Mouse (Mus musculus): ENCODE measurements around the gene Kmt5b.
A peak's percentile ranks its signal among the peaks of the same experiment; 100 is the strongest.

The Kmt5b gene

DNA sequence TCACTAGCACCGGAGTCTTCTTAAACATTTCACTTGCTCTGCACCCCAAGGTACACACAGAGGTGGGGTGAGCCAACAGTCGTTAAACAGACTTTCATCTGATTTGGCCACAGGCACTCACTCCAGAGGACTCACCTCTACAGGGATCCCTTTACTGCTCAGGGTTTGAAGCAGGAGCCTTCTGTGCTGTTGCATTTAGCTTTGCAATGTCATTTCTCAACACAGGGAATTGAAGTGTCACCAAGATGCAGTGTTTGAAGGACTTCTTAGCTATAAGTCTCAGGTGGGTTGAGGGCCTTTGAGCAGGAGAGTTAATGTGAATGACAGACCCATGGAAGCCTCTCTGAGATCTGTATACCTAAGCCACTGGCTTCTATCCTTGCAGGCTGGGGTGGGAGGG lies 76.4 kb downstream of the Kmt5b start:
- no peak for DNase-seq (ENCODE audit: low read depth)

DNA sequence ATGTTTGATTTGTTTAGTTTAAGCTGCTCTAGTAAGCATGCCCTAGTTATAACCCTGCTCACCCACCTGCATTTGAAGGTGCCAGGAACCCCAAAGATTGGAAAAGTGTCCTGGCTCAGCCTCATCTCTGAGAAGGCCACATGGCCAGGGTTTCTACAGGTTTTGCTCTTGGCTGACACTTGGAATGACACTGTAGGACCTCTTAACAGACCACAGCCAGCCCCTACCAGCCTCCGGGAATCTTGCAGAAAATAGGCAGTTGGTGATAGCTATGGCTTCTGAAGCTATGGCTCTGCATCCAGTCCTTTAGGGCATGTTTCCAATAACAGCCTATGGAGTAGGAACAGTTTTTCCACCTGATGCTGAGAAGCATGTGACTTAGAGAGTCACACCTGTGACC lies 77.6 kb downstream of the Kmt5b start:
- DNase-seq (ENCODE audit: low read depth), result no peak

DNA sequence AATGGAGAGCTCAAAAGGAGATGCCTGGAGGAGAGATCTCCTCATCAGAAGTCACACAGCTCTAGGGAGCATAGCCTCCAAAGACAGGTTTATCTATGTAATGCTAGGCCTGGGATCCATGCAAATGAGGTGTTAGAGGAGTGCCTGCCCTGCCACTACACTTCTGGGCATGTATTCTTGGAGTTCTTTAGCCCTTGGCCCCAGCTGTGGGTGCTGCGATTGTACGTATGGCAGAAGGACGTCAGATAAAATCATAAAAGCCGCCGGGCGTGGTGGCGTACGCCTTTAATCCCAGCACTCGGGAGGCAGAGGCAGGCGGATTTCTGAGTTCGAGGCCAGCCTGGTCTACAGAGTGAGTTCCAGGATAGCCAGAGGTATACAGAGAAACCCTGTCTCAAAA lies 78.1 kb downstream of the Kmt5b start:
- DNase-seq (ENCODE audit: low read depth), result no peak

DNA sequence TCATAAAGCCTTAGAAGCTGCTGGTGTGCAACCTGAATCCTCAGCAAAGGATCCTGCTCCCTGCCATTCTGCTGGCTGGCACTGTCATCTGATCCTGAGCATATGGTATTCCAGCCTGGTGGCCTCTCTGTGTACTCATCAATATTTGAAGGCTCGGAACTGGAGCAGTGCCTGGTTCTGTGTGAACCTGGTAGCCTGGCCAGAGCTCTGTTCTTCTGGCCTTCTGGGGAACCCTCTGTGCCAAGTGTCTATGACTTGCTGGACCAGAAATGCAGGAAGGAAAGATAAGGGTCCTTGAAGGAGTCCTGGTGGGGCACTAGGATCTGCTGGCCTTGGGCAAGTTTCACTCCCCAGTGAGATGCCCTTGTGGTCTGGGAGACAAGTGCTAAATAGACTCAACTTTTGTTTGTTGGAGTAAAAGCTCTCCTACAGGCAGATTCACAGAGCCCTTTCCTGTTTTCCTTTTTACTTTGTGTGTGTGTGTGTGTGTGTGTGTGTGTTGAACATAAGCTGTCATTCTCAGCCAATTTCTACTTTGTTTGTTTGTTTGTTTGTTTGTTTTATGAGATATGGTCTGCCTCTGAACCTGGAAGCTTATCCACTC lies 78.7 kb downstream of the Kmt5b start:
- DNase-seq (ENCODE audit: low read depth), result no peak

DNA sequence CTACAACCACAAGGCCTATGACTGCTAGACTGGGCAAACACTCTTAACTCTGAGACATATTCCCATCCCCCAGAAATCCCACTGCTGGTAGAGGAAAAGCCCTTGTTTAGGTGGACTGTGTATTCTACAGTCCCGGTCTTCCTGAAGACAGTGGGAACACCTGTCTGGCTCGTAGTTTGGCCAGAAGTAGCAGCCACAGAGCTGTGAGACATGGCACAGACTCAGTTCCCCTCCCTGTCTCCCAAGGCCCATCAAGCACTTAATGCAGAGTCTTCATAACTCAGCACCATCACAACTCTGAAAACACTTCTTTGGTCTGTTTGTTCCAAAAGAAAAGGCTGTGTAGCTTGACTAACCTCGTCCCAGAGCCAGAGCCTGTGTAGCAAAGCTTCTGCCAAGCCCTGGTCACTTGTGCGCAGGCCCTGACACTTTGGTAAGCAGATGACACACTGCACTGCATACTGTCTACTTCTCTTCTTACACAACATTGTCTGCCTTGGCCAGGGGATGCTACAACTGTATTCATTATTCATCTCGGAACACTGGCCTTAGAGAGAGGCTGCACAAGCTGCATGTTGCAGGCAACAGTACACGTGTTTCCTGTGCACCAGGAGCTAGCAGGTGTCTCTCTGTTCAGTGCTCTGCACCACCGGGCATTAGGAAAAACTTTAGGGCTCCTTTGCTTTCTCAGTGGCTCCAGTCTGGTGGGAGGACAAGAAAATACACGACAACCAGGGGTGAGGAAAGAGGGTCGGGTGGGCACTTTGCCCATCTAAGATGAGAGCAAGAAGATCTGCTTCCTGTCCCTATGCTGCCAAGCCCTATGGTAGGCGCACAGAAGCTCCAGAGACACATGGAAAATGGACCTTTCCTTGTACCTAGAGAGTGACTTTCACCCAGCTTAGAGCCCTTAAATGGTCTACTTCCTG lies 79.7 kb downstream of the Kmt5b start:
- no peak for DNase-seq (ENCODE audit: low read depth)

DNA sequence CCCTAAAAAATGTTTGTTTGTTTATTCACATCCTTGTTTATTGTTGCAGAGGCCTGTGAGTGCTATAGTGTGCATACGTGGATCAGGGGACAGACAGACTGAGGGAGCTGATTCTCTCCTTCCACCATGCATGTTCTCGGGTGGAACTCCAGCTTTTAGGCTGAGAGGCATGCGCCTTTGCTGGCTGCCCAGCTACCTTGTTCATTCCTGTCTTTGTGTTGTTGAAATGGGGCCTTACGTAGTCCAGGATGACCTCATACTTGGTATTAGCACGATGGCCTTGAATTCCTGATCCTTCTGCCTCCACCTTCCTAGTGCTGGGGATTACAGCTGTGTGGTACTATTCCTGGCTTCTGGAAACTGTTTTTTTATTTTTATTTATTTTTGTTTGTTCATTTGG lies 80.5 kb downstream of the Kmt5b start:
- no peak for DNase-seq (ENCODE audit: low read depth)

DNA sequence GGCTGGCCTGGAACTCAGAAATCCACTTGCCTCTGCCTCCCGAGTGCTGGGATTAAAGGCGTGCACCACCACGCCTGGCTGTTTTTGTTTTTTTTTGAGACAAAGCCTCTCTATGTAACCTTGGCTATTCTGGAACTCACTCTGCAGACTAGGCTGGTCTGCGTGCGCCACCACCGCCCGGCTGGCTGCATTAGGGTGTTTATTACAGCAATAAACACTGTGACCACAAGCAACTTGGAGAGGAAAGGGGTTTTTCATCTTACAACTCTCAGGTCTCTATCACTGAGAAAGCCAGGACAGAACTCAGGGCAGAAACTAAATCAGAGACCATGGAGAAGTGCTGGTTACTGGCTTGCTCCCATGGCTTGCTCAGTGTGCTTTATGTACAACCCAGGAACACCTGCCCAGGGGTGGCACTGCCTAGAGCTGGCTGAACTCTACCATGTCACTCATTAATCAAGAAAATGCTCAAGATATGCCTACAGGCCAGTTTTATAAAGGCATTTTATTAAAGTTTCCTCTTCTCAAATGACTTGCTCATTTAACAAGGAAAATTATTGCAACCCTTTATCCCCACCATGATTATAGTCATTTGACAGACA lies 81.1 kb downstream of the Kmt5b start:
- no peak for DNase-seq (ENCODE audit: low read depth)

DNA sequence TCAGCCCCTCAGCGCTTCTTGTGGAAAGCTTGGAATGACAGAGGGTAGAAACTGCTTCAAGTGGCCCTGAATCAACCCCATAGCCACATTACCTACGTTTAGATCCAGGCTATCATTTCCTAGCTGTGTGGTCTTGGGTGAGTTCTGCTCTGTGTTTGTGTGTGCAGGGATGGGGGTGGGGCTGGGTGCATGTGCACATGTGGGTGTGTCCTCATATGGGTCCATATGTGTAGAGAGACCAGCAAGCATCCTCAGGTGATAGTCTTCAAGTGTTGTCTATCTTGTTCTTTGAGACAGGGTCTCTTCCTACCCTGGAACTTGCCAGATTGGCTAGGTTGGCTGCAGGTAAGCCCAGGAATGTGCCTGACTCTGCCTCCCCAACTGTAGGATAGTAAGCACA lies 82.0 kb downstream of the Kmt5b start:
- no peak for DNase-seq (ENCODE audit: low read depth)

DNA sequence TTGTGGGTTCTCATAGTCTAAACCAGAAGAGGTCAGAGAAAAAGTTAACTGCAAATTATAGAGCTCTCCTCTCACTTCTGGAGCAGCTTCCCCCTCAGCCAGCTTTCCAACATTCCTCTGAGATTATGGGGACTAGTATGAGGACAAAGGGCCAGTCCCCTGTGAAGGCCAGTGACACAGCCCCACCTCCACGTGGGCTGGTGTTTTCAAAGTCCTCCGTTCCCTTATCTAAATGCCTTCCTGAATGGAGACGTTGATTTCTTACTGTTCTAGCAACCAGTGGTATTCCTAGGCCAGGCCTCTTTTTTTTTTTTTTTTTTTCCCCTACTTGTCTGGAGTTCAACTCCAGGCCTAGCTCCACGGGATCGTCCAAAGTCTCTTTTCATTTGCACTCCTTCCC lies 82.9 kb downstream of the Kmt5b start:
- no peak for DNase-seq (ENCODE audit: low read depth)

DNA sequence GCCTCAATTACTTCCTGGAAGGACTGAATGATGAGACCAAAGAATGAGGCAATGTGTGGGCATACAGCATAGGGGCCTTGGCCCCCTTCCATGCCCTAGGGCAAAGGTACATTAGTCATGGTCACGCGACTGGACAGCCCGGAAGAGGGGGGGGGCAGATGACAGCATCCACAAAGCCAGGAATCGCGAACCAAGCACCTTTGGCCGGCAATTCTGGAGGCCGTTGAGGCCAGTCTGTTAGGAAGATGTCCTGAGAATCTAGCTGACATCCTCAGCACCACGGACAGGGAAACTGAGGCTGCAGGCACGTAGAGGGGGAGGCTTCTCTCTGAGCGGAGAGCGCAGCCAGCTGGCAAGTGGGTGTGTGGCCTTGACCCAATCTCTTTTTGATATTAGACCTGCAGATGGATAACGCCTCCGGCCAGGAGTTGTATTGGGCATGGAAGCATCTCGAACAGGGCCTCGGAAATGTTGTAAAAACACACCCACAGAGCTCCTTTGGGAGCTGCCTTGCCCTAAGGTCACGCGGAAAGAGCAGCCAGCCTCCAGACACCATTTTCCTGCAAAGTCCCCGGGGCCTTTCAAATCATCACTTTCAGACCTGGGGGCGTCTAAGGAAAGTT lies 83.7 kb downstream of the Kmt5b start:
- DNase-seq (ENCODE audit: low read depth), result peak; percentile 10

DNA sequence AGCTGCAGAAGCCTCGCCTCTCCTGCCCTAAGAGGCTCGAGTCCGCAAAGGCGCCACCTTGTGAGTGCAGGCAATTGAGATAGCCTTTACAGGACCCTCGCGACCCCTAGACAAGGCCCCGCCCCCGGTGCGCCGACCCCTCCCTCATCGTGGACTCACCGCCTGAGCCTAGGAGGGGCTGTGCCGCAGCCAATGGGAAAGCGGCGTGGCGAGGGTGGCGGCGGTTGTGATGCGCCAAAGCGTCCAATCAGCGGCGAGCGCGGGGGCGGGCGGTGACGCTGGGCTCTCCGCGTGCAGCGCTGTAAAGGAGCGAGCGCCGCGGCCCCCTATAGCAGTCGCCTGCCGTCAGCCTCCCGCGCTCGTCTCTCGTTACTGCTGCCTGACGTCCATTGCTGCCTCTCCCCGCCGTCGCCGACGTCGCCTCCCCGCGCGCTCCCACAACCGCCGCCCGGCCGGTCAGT lies 84.3 kb downstream of the Kmt5b start, which contains the start of gene Chka:
Gene Chka, plus strand, starts transcription at position 272 of the 461 bp plus-strand sequence.
- peak; percentile 94 for DNase-seq (ENCODE audit: low read depth)

DNA sequence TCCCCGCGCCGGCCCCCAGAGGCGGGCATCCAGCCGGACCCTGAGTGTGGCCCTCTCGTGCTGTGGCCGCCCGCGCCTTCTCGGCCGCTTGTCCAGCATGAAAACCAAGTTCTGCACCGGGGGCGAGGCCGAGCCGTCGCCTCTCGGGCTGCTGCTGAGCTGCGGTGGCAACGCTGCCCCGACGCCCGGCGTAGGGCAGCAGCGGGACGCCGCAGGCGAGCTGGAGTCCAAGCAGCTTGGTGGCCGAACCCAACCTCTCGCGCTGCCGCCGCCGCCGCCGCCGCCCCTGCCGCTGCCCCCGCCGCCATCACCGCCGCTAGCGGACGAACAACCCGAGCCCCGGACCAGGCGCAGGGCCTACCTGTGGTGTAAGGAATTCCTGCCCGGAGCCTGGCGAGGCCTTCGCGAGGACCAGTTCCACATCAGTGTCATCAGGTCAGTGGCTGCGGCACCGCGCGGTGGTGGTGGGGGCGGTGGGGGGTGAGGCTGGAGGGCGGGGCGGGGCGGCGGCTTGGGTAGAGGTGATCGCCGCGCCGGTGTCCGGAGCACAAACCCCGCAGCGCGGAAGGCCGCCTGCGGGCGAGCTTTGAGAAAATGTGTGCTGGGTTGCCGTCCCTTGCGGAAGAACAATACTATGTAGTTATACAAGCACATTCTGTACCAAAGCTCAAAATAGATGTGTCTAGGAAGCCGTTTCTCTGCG lies 84.9 kb downstream of the Kmt5b start:
- peak; percentile 13 for DNase-seq (ENCODE audit: low read depth)

DNA sequence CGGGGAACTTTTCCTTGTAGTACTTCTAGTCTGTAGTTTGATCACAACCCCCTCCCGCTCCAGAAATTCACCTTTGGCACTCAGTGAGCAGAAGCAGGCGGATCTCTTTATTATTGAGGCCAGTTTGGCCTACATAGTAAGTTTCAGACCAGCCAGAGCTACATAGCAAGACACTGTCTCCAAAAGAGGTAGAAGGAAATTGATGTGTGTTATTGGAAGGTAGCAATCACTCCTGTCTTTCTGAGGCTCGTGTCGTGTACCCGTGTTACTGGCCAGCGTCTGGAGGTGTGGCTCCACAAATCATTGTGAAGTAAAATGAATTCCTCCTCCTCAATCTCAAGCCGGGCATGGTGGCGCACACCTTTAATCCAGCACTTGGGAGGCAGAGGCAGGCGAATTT lies 85.9 kb downstream of the Kmt5b start:
- no peak for DNase-seq (ENCODE audit: low read depth)

DNA sequence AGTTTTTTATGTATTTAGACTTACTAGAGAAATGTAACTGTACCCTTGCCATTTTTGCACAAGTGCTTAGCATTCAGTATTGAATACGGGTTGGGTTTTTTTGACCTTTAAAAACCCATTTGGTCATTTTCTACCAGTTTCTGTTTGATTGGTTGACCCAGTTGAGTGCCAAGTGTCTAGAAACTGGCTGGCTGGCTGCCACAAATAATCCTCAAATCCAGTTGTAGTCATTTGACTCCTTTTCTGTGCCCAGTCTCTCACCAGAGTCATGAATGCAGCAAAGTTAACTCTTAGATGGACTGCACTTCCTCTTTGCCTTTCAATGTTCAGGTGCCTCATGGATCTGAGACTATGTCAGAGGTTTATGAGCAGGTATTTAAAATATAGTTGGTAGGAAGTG lies 86.7 kb downstream of the Kmt5b start:
- DNase-seq (ENCODE audit: low read depth), result no peak

DNA sequence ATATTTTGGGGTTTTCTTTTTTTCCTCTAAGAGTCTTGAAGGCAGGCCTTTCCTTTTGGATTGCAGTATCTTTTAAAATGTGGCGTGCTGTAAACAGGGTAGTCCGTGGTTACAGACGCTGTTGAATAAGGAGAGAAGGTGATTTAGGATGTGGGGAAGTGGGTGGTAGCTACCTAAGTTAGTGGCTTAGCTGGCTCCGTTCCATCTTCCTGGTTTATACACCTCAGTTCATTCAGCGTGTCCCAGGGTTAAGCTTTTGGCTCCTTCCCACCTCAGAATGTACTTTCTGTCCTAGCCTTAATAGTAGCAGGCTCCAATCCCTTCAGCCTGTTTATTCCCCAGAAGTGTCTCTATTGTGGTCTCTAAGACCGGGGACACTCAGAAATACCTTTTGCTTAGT lies 87.9 kb downstream of the Kmt5b start:
- no peak for DNase-seq (ENCODE audit: low read depth)

DNA sequence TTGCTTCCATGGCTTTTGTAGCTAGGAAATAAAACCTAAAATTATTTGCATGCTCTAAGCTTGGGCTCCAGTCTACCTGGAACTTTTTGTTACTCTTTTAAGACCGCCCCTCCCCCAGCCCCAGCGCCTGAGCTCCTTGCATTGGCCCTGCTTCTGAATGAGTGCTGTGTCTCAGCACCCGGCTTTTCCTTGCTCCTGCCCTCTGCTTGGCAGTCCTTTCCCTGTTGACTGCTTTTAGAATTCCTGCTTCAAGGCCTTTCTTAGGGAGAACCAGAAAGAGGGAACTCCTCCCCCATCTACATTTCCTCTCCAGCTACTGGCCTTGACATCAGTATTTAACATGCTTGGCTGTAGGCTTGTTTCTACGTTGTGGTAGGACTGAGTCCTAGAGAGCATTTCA lies 88.4 kb downstream of the Kmt5b start:
- no peak for DNase-seq (ENCODE audit: low read depth)

DNA sequence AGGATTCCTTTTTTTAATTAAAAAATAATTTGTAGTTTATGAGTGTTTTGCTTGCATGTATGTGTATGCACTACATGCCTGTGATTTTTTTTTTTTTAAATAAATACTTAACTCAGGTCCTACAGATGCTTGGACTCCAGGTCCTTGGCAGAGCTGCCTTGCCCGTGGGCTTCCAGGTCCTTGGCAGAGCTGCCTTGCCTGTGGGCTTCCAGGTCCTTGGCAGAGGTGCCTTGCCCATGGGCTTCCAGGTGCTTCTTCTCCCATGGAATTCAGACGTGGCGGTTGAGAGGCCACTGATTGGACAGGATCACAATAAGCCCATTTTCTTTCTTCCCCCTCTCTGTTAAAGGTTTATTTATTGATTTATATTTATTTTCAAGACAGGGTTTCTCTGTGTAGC lies 90.0 kb downstream of the Kmt5b start:
- DNase-seq (ENCODE audit: low read depth), result no peak

DNA sequence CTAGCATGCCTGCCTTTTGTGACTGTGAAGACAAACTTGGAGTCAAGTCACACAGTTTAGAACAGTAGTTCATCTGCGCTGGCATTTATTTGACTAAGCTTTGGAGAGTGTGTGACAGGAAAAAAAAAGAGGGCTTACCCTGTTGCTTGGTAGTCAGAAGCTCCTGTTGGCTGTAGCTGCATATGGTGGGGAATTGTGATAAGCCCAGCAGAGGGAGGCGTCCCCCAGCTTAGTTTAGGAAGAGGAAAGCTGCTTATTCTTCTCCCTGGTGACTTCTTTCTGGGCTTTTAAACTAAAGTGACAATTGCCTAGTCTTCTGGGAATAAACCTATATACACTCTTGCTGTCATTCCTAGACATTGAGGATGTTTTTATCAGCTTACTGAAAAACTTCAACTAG lies 95.5 kb downstream of the Kmt5b start:
- no peak for DNase-seq (ENCODE audit: low read depth)

DNA sequence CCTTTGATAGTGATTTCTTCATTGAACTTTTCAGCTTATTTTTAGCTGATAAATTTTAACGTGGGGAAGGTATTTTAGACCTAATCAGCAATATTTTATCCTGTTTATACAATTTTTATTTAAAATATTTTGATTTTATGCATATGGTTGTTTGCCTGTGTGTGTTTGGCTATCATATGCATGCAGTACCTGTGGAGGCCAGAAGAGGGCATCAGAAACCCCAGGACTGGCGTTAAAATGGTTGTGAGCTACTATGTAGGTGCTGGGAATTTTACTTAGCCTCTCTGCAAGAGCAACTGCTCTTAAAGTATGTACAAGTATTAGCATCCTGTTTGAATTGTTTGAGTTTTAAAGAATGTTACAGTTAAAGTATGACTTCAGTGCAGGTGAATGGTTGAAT lies 97.7 kb downstream of the Kmt5b start:
- no peak for DNase-seq (ENCODE audit: low read depth)

Data from c-Kit-positive CD71-negative TER-119-negative erythroid progenitor cells, embryonic 14.5 days (primary cell).